Mouse (Mus musculus) midbrain, postnatal 0 days (tissue): ENCODE measurements around the gene BC004004. TPM values are rescaled to one million over a fixed set of nuclear protein-coding genes. Genes with fewer than 3 reads are reported as not detected.
"Not testable (repeated sequence)": the region's sequence is repeated elsewhere in the genome, so short reads cannot be mapped to it uniquely, and the experiment has no call there.

Experiments
- ATAC-seq: fragments of 200-750 bp; cut with Nextera tagmentation; 2 replicates; pipeline ENCODE4 v1.8.0; 2017; ENCODE audit warnings: moderate number of reproducible peaks, mild to moderate bottlenecking, moderate TSS enrichment, moderate library complexity; ENCODE audit not compliant: low FRiP score
- DNase-seq: peaks from one replicate; pipeline ENCODE4 v3.0.0-alpha.2; 2015; ENCODE audit warnings: low spot score
- H3K27ac ChIP-seq: fragments of 300-500 bp; sonication (generic); 2 replicates; pipeline ENCODE4 v1.5.1; 2014; ENCODE audit warnings: low read depth, mild to moderate bottlenecking, low read length, mixed read lengths
- H3K27me3 ChIP-seq: fragments of 300-500 bp; sonication (generic); 2 replicates; pipeline ENCODE4 v1.6.1; 2014; ENCODE audit warnings: low read length, control low read depth, mixed read lengths; ENCODE audit not compliant: insufficient read depth
- H3K36me3 ChIP-seq: fragments of 300-500 bp; sonication (generic); 2 replicates; pipeline ENCODE4 v1.6.1; 2014; ENCODE audit warnings: low read length, control low read depth, mixed read lengths; ENCODE audit not compliant: insufficient read depth
- H3K4me1 ChIP-seq: fragments of 300-500 bp; sonication (generic); 2 replicates; pipeline ENCODE4 v1.6.1; 2014; ENCODE audit warnings: mild to moderate bottlenecking, control low read depth, antibody characterized with exemption, low read length, mixed read lengths; ENCODE audit not compliant: insufficient read depth
- H3K4me2 ChIP-seq: fragments of 300-500 bp; sonication (generic); 2 replicates; pipeline ENCODE4 v1.6.1; 2014; ENCODE audit warnings: low read depth, mild to moderate bottlenecking, low read length, mixed read lengths; ENCODE audit not compliant: poor library complexity, severe bottlenecking
- H3K4me3 ChIP-seq: fragments of 300-500 bp; sonication (generic); 2 replicates; pipeline ENCODE4 v1.5.1; 2014; ENCODE audit warnings: low read depth, mild to moderate bottlenecking, low read length, moderate library complexity
- H3K9ac ChIP-seq: fragments of 300-500 bp; sonication (generic); replicated peaks from 2 replicates; pipeline ENCODE4 v1.6.1; 2014; ENCODE audit warnings: mild to moderate bottlenecking, low read length, moderate library complexity, mixed read lengths; ENCODE audit not compliant: poor library complexity, severe bottlenecking
- H3K9me3 ChIP-seq: fragments of 300-500 bp; sonication (generic); 2 replicates; pipeline ENCODE4 v1.6.1; 2016; ENCODE audit warnings: low read length, control low read depth
- CTCF ChIP-seq: IDR thresholded peaks from 2 replicates; pipeline ENCODE4 v1.5.1; 2016; ENCODE audit warnings: antibody characterized with exemption, mild to moderate bottlenecking
- WGBS: fragments of 180-500 bp; shearing (Covaris S2); extraction: QIAGEN DNeasy Blood & Tissue Kit; methylation state at CpG from one replicate; pipeline ENCODE4 v1.1.7; 2014; 5-methylcytosine and 5-hydroxymethylcytosine counted together
- polyA plus RNA-seq: library from polyadenylated mRNA; unstranded; fragments of >200 nt; fragmentation: Nextera tagmentation; extraction: Ambion mirVana; gene quantifications from 2 replicates; pipeline ENCODE4 v1.2.1, GENCODE M21; 2015
- total RNA-seq: library from RNA; depleted of rRNA; stranded (reverse); fragments of >200 nt; gene quantifications from 2 replicates; pipeline ENCODE4 v1.2.3, GENCODE M21; 2014

The BC004004 gene
- total and polyA plus RNA-seq, 2 experiments from 2014 or later: 120 to 146 TPM

- no peak for ATAC-seq
- no peak overlapping the region for H3K27ac ChIP-seq
Observed at GRCm38 (mm10) chr17:29251608-29252390, 16.8 kb upstream of the BC004004 start.

GRCm38 (mm10) chr17:29253236-29253635 lies 15.4 kb upstream of the BC004004 start:
- Histone ChIP-seq H3K27ac (no peak overlapping the region), H3K9me3 (no peaks in the 10 kb centered on the region), H3K4me2 (no peak overlapping the region), H3K9ac (no peak overlapping the region), H3K4me1 (no peaks in the 10 kb centered on the region), H3K27me3 (no peaks in the 10 kb centered on the region), H3K4me3 (no peak overlapping the region), H3K36me3 (peaks cover 23% of the 10 kb centered on the region)
- ATAC-seq (no peak), DNase-seq (no peak)
- 97% methylated on average over 2 of the region's 2 CpGs for WGBS
- no peak for TF ChIP-seq CTCF

More at GRCm38 (mm10) chr17:29251608-29252390, 16.8 kb upstream of the BC004004 start:
- Histone ChIP-seq H3K4me1 (no peaks in the 10 kb centered on the region), H3K9ac (no peak overlapping the region), H3K9me3 (no peaks in the 10 kb centered on the region), H3K36me3 (peaks cover 15% of the 10 kb centered on the region), H3K27me3 (no peaks in the 10 kb centered on the region), H3K4me2 (no peak overlapping the region), H3K4me3 (no peak overlapping the region)
- WGBS: 76% methylated on average over 15 of the region's 15 CpGs
- TF ChIP-seq CTCF: no peak
- DNase-seq: peak; percentile 59

- H3K4me3 ChIP-seq: no peak overlapping the region
- no peak for ATAC-seq
- no peaks in the 10 kb centered on the region for H3K9me3 ChIP-seq
- peaks cover 19% of the 10 kb centered on the region for H3K36me3 ChIP-seq
- H3K27me3 ChIP-seq: no peaks in the 10 kb centered on the region
- 86% methylated on average over 9 of the region's 9 CpGs for WGBS
- no peaks in the 10 kb centered on the region for H3K4me1 ChIP-seq
- TF ChIP-seq CTCF: no peak
- H3K27ac ChIP-seq: no peak overlapping the region
- no peak overlapping the region for H3K9ac ChIP-seq
- no peak for DNase-seq
- H3K4me2 ChIP-seq: no peak overlapping the region
Observed at GRCm38 (mm10) chr17:29253684-29254083, 14.9 kb upstream of the BC004004 start.

DNA sequence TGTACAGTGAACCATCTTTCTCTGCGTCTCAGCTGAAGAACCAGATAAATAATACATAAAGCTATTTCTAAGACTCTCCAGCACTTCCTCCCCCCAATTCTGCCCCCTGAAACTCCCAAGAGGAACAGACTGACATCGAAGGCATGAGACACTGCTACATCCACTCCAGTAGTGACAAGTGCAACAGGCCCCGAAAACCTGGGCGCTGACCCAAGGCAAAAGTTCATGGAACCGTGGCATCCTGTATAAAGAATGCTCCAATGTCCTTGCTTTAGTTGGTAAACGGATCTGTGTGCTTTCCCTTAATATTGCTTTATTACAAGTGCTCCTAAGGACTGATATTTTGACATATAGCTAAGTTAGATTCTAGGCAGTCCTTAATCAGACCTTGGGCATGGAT lies 13.8 kb upstream of the BC004004 start:
- H3K9me3 ChIP-seq, H3K27ac ChIP-seq, DNase-seq, H3K4me2 ChIP-seq, H3K4me1 ChIP-seq, H3K9ac ChIP-seq, ATAC-seq, H3K4me3 ChIP-seq, H3K27me3 ChIP-seq: not testable (repeated sequence)
- H3K36me3 ChIP-seq: peaks cover 19% of the 10 kb centered on the region
- 80% methylated on average over 6 of the region's 6 CpGs for WGBS

- Histone ChIP-seq H3K4me3 (no peak overlapping the region), H3K27me3 (no peaks in the 10 kb centered on the region), H3K4me1 (no peaks in the 10 kb centered on the region), H3K9ac (no peak overlapping the region), H3K27ac (no peak overlapping the region), H3K36me3 (peaks cover 18% of the 10 kb centered on the region), H3K4me2 (no peak overlapping the region), H3K9me3 (no peaks in the 10 kb centered on the region)
- no peak for DNase-seq
- ATAC-seq: no peak
- WGBS: 88% methylated on average over 6 of the region's 6 CpGs
- TF ChIP-seq CTCF: no peak
Observed at GRCm38 (mm10) chr17:29256507-29256906, 12.1 kb upstream of the BC004004 start.

DNA sequence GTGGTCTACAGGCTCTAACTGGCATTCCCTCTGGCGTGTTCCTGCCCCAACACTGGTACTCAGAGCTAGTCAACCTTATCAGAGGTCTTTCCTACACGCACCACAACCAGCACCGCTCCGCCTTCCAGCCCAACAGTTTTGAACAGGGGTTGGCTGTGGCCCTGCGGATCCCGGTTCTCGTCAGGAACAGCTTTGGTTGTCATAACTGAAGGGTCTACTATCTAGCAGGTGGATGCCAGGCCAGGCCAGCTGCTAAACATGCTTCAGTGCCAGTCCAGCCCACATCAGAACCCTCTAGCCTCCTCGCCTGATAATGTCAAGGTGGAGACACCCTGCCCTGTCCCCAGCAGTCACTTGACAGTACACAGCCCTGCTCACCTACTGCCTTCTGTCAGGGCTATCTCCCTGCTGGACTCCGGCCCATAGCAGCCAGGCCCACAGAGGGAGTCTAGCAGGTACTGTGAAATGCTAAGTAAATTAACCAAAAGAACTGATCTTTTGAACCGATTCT lies 11.5 kb upstream of the BC004004 start:
- 95% methylated on average over 10 of the region's 10 CpGs for WGBS

More for the DNA sequence above, 11.5 kb upstream of the BC004004 start:
- DNase-seq (no peak), ATAC-seq (no peak)
- no peak for TF ChIP-seq CTCF
- H3K9me3 ChIP-seq: no peaks in the 10 kb centered on the region
- peaks cover 15% of the 10 kb centered on the region for H3K36me3 ChIP-seq
- no peak overlapping the region for H3K27ac ChIP-seq
- H3K4me2 ChIP-seq: no peak overlapping the region
- no peak overlapping the region for H3K4me3 ChIP-seq
- H3K9ac ChIP-seq: no peak overlapping the region
- H3K27me3 ChIP-seq: no peaks in the 10 kb centered on the region
- H3K4me1 ChIP-seq: no peaks in the 10 kb centered on the region
